Mouse (Mus musculus): ENCODE data around the gene Gm5142.

GRCm38 (mm10) chr14:59186121-59186520 lies 7.6 kb upstream of the Gm5142 start:
- no peak for TF ChIP-seq POLR2A (IDR thresholded peaks at IDR 0.05; ENCODE audit: low read depth, low read length)
- no peak for TF ChIP-seq CTCF (IDR thresholded peaks at IDR 0.05; ENCODE audit: extremely low read depth, insufficient read length, insufficient replicate concordance, low read depth, low read length)
